ENCODE assay signal across 8 mouse cellular contexts in the genomic region with DNA sequence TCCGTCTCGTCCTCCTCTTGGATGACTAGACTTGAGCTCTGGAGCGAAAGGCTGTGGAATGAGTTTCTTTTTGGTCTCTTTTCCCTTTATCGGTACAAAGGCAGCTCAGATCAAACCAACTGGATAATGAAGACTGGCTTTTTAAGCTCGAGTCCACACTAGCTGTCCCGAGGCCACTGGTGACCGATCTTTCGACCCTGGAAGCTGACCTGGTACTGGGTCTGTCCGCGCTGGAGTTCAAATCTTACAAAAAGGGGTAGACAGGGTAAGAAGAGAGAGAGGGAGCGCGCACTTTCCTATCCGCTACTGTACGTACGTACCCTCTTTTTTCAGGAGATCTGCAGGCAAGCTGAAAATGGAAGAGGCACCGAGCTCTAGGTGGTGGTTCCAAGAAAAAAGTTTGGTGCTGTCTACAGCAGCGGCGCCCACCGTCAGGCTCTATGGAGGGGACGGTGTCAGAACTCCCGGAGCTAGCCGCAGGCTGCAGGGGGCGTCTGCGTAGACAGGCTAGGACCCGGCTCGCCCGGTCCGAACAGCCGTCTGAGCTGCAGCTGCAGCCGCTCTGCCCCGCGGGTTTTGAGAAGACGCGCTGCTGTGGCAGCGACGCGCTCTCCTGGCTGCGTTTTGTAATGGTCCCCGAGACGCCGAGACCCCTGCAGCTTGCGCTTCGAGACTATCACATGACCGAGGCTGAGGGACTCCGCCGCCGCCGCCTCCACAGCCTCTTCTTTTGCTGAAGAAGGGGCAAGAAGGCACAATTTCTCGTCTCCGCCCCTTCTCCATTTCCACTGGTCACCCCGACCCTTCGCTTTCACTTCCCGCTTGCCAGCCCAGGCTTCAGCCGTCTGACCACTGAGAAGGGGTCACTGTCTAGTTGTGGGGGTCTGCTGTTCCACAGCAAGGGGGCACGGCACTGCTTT. TPM values are rescaled to one million over a fixed set of nuclear protein-coding genes. Genes with fewer than 3 reads are reported as not detected.
DNase-seq lines count a peak whose midpoint lies in the region; ATAC-seq lines count a peak whose summit lies in the region.

No protein-coding gene starts in this region.

- H3K36me3 ChIP-seq in lung, embryonic 15.5 days: no peaks in the 10 kb centered on the region
- H3K36me3 ChIP-seq in forebrain, embryonic 13.5 days (ENCODE audit: poor library complexity, severe bottlenecking): no peaks in the 10 kb centered on the region
- H3K36me3 ChIP-seq in limb, embryonic 11.5 days (ENCODE audit: control insufficient read depth, insufficient read depth, low read length): no peaks in the 10 kb centered on the region
- H3K36me3 ChIP-seq in neural tube, embryonic 13.5 days: no peaks in the 10 kb centered on the region

- H3K4me2 ChIP-seq in lung, embryonic 15.5 days: peak overlapping the region; percentile 74
- peak overlapping the region; percentile 82 for H3K4me2 ChIP-seq in forebrain, embryonic 13.5 days
- peak overlapping the region; percentile 44 for H3K4me2 ChIP-seq in limb, embryonic 11.5 days (ENCODE audit: low read depth, severe bottlenecking)
- peak overlapping the region; percentile 78 for H3K4me2 ChIP-seq in neural tube, embryonic 13.5 days

- no peak overlapping the region; the same call in 1 of the 2 replicates for H3K9ac ChIP-seq in lung, embryonic 15.5 days
- H3K9ac ChIP-seq in forebrain, embryonic 13.5 days: no peak overlapping the region
- no peak overlapping the region for H3K9ac ChIP-seq in limb, embryonic 11.5 days (ENCODE audit: low read length)
- no peak overlapping the region for H3K9ac ChIP-seq in neural tube, embryonic 13.5 days

- ATAC-seq in lung, embryonic 15.5 days (ENCODE audit: borderline replicate concordance, extremely low read depth, low FRiP score, low TSS enrichment): no peak
- no peak; the same call in 1 of the 2 replicates for ATAC-seq in forebrain, embryonic 13.5 days
- 0 out of 2 replicates have a peak, but pooled peaks have one; percentile 18 for ATAC-seq in limb, embryonic 11.5 days (ENCODE audit: insufficient number of reproducible peaks, low FRiP score, low TSS enrichment, low read depth)
- ATAC-seq in neural tube, embryonic 13.5 days (ENCODE audit: low read depth): no peak

- peaks cover 44% of the 10 kb centered on the region for H3K4me1 ChIP-seq in lung, embryonic 15.5 days
- H3K4me1 ChIP-seq in forebrain, embryonic 13.5 days: peaks cover 64% of the 10 kb centered on the region
- peaks cover 12% of the 10 kb centered on the region; the same call in 1 of the 2 replicates for H3K4me1 ChIP-seq in limb, embryonic 11.5 days (ENCODE audit: control insufficient read depth, insufficient read depth, low read length)
- H3K4me1 ChIP-seq in neural tube, embryonic 13.5 days (replicated peaks): peaks cover 43% of the 10 kb centered on the region

- DNase-seq in lung, postnatal 36 days: no peak
- peak; percentile 63 for DNase-seq in limb, embryonic 11.5 days (ENCODE audit: low spot score)
- DNase-seq in spleen, postnatal 4 days (ENCODE audit: low spot score in 2 of 2): no peak
- no peak for DNase-seq in frontal cortex, adult 2 months (ENCODE audit: extremely low spot score in 1 of 2, low spot score in 1 of 2)
- no peak for DNase-seq in adipocyte (ENCODE audit: low spot score)

- WGBS in lung, embryonic 15.5 days: 1% methylated on average over 55 of the region's 55 CpGs
- under 1% methylated on average over 55 of the region's 55 CpGs for WGBS in forebrain, embryonic 13.5 days
- WGBS in limb, embryonic 11.5 days: under 1% methylated on average over 55 of the region's 55 CpGs
- WGBS in neural tube, embryonic 13.5 days: under 1% methylated on average over 55 of the region's 55 CpGs

- H3K27ac ChIP-seq in lung, embryonic 15.5 days: no peak overlapping the region
- H3K27ac ChIP-seq in forebrain, embryonic 13.5 days: no peak overlapping the region
- H3K27ac ChIP-seq in limb, embryonic 11.5 days (replicated peaks; ENCODE audit: low read depth, low read length): no peak overlapping the region
- no peak overlapping the region for H3K27ac ChIP-seq in neural tube, embryonic 13.5 days (replicated peaks)

- peak overlapping the region; percentile 33 for H3K4me3 ChIP-seq in lung, embryonic 15.5 days
- H3K4me3 ChIP-seq in forebrain, embryonic 13.5 days: peak overlapping the region; percentile 50
- peak overlapping the region; percentile 12 for H3K4me3 ChIP-seq in limb, embryonic 11.5 days (ENCODE audit: low read depth, low read length)
- H3K4me3 ChIP-seq in neural tube, embryonic 13.5 days: peak overlapping the region; percentile 30

- peaks cover 100% of the 10 kb centered on the region for H3K27me3 ChIP-seq in lung, embryonic 15.5 days
- H3K27me3 ChIP-seq in forebrain, embryonic 13.5 days: peaks cover 100% of the 10 kb centered on the region
- peaks cover 91% of the 10 kb centered on the region for H3K27me3 ChIP-seq in limb, embryonic 11.5 days (ENCODE audit: control insufficient read depth, insufficient read depth, low read length)
- peaks cover 100% of the 10 kb centered on the region for H3K27me3 ChIP-seq in neural tube, embryonic 13.5 days

- H3K9me3 ChIP-seq in lung, embryonic 15.5 days: no peaks in the 10 kb centered on the region
- H3K9me3 ChIP-seq in forebrain, embryonic 13.5 days (replicated peaks): no peaks in the 10 kb centered on the region
- no peaks in the 10 kb centered on the region for H3K9me3 ChIP-seq in limb, embryonic 11.5 days (ENCODE audit: control insufficient read depth, low read length)
- H3K9me3 ChIP-seq in neural tube, embryonic 13.5 days: no peaks in the 10 kb centered on the region

RNA-seq across cellular contexts. Expression of a gene that starts 0.6 kb away (rescaled TPM):
- polyA plus RNA-seq in lung, embryonic 15.5 days (2015; fragmentation: Nextera tagmentation; extraction: Ambion mirVana): not detected in 2 replicates
- polyA plus RNA-seq in forebrain, embryonic 13.5 days (2015; fragmentation: Nextera tagmentation; extraction: Ambion mirVana): 0.14 and 0.39 TPM in 2 replicates
- not detected in 2 replicates for polyA plus RNA-seq in limb, embryonic 11.5 days (2014; fragmentation: Nextera tagmentation; extraction: Ambion mirVana)
- not detected in 2 replicates for polyA plus RNA-seq in neural tube, embryonic 13.5 days (2015; fragmentation: Nextera tagmentation; extraction: Ambion mirVana)
- polyA plus RNA-seq in frontal cortex, adult 2 months (2012; rRNA removed): not detected in 2 replicates
